ENCODE assay signal across 15 mouse cellular contexts in the genomic region with DNA sequence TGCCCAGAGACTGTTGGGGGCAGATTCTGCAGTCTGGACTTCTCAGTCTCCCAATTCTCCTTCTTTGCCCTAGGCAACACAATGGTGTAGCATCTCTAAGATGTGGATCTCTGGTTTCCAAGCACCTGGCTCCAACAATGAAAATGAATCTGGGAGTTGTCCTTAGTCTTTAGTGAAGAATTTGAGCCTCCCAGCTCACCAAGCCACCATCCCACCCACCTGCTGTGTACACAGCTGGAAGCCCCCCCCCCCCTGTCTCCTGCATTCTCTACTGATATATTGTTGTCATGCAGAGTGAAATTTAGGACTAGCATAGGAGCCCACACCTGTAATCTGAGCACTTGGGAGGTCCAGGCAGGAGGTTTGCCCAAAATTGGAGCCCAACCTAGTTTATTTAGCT.
"Had no signal": no experiment of that assay in that cellular context is flagged by ENCODE, and none has a peak within 500 bp of the region (broad histone marks: within the 10 kb centered on the region; RNA-seq: fewer than 3 reads in every experiment).

No protein-coding gene starts in this region.

- H3K4me1 ChIP-seq: midbrain, embryonic 13.5 days; midbrain, embryonic 15.5 days; neural tube, embryonic 12.5 days had no signal

- DNase-seq: liver, postnatal 0 days; lung, adult 2 months; lung, postnatal 14 days; lung, postnatal 36 days; right cerebral cortex, postnatal 14 days; thymus, adult 18-20 months; thymus, postnatal 25 days had no signal

- H3K27me3 ChIP-seq: lung, embryonic 15.5 days; midbrain, embryonic 13.5 days; midbrain, embryonic 15.5 days; neural tube, embryonic 12.5 days had no signal

- H3K9me3 ChIP-seq: lung, embryonic 15.5 days; megakaryocyte, embryonic 14.5 days; midbrain, embryonic 13.5 days; midbrain, embryonic 15.5 days; neural tube, embryonic 12.5 days had no signal

- H3K27ac ChIP-seq: lung, embryonic 15.5 days; macrophage; midbrain, embryonic 13.5 days; midbrain, embryonic 15.5 days; neural tube, embryonic 12.5 days had no signal

- H3K9ac ChIP-seq: liver, postnatal 0 days; lung, embryonic 15.5 days; midbrain, embryonic 13.5 days; midbrain, embryonic 15.5 days; neural tube, embryonic 12.5 days had no signal

- H3K4me3 ChIP-seq: lung, embryonic 15.5 days; megakaryocyte, embryonic 14.5 days; midbrain, embryonic 13.5 days; midbrain, embryonic 15.5 days; neural tube, embryonic 12.5 days had no signal

- H3K36me3 ChIP-seq: lung, embryonic 15.5 days; midbrain, embryonic 13.5 days; midbrain, embryonic 15.5 days; neural tube, embryonic 12.5 days had no signal

- ATAC-seq: liver, postnatal 0 days; lung, postnatal 0 days; midbrain, embryonic 13.5 days; midbrain, embryonic 15.5 days had no signal

- H3K4me2 ChIP-seq: lung, embryonic 15.5 days; midbrain, embryonic 11.5 days; midbrain, embryonic 13.5 days; midbrain, embryonic 15.5 days; neural tube, embryonic 12.5 days had no signal
